Mouse (Mus musculus) heart, postnatal 25 days (tissue): ENCODE data around the gene Prrx2. TPM values are rescaled to one million over a fixed set of nuclear protein-coding genes. Genes with fewer than 3 reads are reported as not detected.
"Not testable (repeated sequence)": the region's sequence is repeated elsewhere in the genome, so short reads cannot be mapped to it uniquely, and the experiment has no call there.

Source experiments
- DNase-seq: peaks from one replicate; pipeline ENCODE4 v3.0.0; 2022; ENCODE audit warnings: low spot score
- intact Hi-C: fragments of 180-260 bp; cut with DNase I; formaldehyde crosslinking; loops from one replicate; pipeline ENCODE4 v1.15.1; 2025
- total RNA-seq, 2 experiments: library from RNA; stranded (reverse); gene quantifications; 2 replicates each; pipeline ENCODE4 v1.2.3; 2021

Prrx2 gene
- total RNA-seq, 2 experiments from 2014 or later: 0.61 to 1.9 TPM

DNA sequence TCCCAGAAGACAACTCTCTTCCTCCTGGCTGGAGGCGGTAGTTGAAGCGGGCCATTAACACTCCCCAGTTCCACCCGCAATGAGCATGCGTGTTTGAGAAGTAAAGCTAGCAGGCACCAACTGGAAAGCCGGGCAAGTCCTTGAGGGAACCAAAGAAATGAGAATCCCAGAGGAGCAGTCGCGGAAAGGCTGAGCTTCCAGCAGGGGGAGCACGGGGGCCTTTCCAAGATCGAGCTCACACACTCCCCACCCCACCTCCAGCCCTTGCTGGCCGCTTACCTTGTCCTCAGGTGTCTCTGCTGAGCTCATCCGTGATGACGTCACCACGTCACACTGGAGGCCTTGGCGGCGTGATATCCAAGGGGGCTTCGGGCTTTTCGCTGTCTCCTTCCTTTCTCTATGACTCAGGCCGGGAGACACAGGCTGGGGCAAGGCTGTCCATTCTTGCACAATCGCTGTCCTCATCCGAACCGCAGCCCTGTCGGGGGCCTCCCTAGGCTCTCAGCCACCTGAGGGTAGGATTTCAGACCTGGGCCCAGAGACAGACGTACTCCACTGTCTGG is 94.8 kb downstream of the Prrx2 start, which contains the start of gene Ptges:
Ptges (minus strand) TSS at position 381 of the 563 bp plus-strand sequence.
- intact Hi-C loops: loop anchor here (5.0 kb wide), 1 partner anchor 97 kb away; the partner anchor contains the start of genes Asb6 and Prrx2
- peak; percentile 45 for DNase-seq

DNA sequence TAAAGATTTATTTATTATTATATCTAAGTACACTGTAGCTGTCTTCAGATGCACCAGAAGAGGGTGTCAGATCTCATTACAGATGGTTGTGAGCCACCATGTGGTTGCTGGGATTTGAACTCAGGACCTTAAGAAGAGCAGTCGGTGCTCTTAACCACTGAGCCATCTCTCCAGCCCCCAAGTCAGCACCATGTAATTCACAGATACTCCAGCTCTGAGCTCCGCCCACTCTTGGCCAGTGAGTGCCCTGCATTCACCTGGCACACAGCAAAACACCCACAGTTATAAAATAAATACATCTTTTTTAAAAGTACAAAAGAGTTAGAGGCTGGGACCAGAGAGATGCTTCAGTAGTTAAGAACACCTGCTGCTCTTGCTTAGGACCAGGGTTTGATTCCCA is 96.1 kb downstream of the Prrx2 start:
- intact Hi-C loops: loop anchor here (5.0 kb wide), 1 partner anchor 99 kb away; the partner anchor contains the start of genes Asb6 and Prrx2
- DNase-seq: not testable (repeated sequence)

Other genes starting within 250 kb of the Prrx2 start
- gene Cstad, start 239.9 kb upstream of the Prrx2 start, total RNA-seq: 1 to 10 TPM; 1.2 TPM
- under 1 TPM; 0.26 to 0.70 TPM for gene 1700001O22Rik, start 31.3 kb upstream of the Prrx2 start, total RNA-seq
- gene Ntmt1, start 27.1 kb upstream of the Prrx2 start, total RNA-seq: 10 to 100 TPM; 30.6 to 31.1 TPM
- gene Asb6, start 4.6 kb upstream of the Prrx2 start, total RNA-seq: 1 to 10 TPM; 9.3 to 9.5 TPM
- gene Ptges, start 94.9 kb downstream of the Prrx2 start, total RNA-seq: 1 to 10 TPM; 2.3 to 2.7 TPM
- 10 to 100 TPM; 22.8 to 25.6 TPM for gene Tor1b, start 118.0 kb downstream of the Prrx2 start, total RNA-seq
- 10 to 100 TPM; 11.2 to 12.2 TPM for gene Tor1a, start 133.0 kb downstream of the Prrx2 start, total RNA-seq
- 10 to 100 TPM; 18.7 to 19.1 TPM for gene BC005624, start 147.2 kb downstream of the Prrx2 start, total RNA-seq
- 10 to 100 TPM; 49.4 to 55.3 TPM for gene Usp20, start 147.3 kb downstream of the Prrx2 start, total RNA-seq